Mouse (Mus musculus): ENCODE data around the gene Sh3bp1. TPM values are rescaled to one million over a fixed set of nuclear protein-coding genes. Genes with fewer than 3 reads are reported as not detected.
A peak's percentile ranks its signal among the peaks of the same experiment; 100 is the strongest.

Sh3bp1 gene
- total and polyA plus RNA-seq, 2 experiments from 2014 or later, result 6.4 to 9.8 TPM

DNA sequence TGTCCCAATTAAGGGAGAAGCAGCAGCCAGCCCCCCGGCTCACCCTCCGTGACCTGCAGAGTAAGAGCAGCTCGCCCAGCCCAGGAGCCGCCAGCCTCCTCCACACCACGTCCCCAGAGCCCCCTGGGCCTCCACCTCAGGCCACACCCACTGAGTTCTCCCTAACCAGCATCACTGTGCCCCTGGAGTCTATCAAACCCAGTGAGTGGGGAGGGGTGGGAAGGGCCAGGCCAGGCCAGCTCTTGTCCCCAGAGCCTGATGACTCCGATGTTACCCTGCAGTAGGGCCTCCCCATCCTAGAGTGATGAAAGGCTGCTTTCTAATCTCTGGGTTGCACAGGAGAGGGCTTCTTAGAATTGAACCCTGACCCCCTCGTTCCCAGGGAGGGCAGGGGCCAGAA is 7.1 kb upstream of the Sh3bp1 start:
- WGBS, result 34% methylated on average over 7 of the region's 7 CpGs
- no peak for DNase-seq (ENCODE audit: low spot score)
- H3K36me3 ChIP-seq (replicated peaks; ENCODE audit: control insufficient read depth, insufficient read depth, low read length), result peaks cover 62% of the 10 kb centered on the region

DNA sequence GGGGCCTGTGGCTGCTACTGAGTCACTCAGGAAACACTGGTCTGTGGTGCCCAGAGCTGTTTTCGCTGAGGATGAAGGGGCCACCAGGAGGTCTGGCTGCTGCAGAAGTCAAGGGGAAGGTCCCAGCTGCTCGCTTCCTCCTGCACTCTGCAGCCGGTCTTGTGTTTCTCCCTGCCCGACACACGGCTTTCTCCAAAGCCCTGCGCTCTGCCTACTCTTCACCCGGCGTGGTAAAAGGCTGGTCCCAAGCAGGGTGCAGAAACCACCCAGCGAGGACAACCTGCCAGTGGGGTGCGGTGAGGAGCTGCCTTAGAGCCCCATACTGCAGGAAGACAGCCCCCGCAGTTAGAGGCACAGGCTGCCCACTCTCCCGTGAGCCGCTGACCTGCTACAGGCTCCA is 4.8 kb upstream of the Sh3bp1 start:
- no peak for DNase-seq (ENCODE audit: low spot score)
- Histone ChIP-seq H3K27ac (ENCODE audit: low read depth) (peak overlapping the region; percentile 36; the same call in 1 of the 2 replicates), H3K9me3 (replicated peaks; ENCODE audit: control insufficient read depth, low read length) (no peaks in the 10 kb centered on the region), H3K9ac (replicated peaks; ENCODE audit: low read depth, low read length) (no peak overlapping the region), H3K27me3 (ENCODE audit: control insufficient read depth, insufficient read depth, low read length) (no peaks in the 10 kb centered on the region), H3K4me3 (ENCODE audit: low read depth, low read length) (no peak overlapping the region), H3K4me1 (ENCODE audit: control insufficient read depth, insufficient read depth) (peaks cover 19% of the 10 kb centered on the region), H3K4me2 (ENCODE audit: low read depth, low read length) (no peak overlapping the region), H3K36me3 (replicated peaks; ENCODE audit: control insufficient read depth, insufficient read depth, low read length) (peaks cover 39% of the 10 kb centered on the region)
- no peak for TF ChIP-seq EP300 (IDR thresholded peaks at IDR 0.05; ENCODE audit: low read depth)
- no peak for TF ChIP-seq CTCF (IDR thresholded peaks at IDR 0.05; ENCODE audit: low read depth)
- no peak for ATAC-seq (ENCODE audit: insufficient read depth, low read depth)
- WGBS, result 59% methylated on average over 13 of the region's 13 CpGs

More for the DNA sequence above, 7.1 kb upstream of the Sh3bp1 start:
- Histone ChIP-seq H3K4me3 (ENCODE audit: low read depth, low read length) (no peak overlapping the region), H3K4me2 (ENCODE audit: low read depth, low read length) (no peak overlapping the region), H3K9me3 (replicated peaks; ENCODE audit: control insufficient read depth, low read length) (no peaks in the 10 kb centered on the region), H3K4me1 (ENCODE audit: control insufficient read depth, insufficient read depth) (peaks cover 17% of the 10 kb centered on the region), H3K9ac (replicated peaks; ENCODE audit: low read depth, low read length) (no peak overlapping the region), H3K27me3 (ENCODE audit: control insufficient read depth, insufficient read depth, low read length) (no peaks in the 10 kb centered on the region), H3K27ac (ENCODE audit: low read depth) (no peak overlapping the region)
- no peak for ATAC-seq (ENCODE audit: insufficient read depth, low read depth)
- TF ChIP-seq EP300 (IDR thresholded peaks at IDR 0.05; ENCODE audit: low read depth), result no peak
- no peak for TF ChIP-seq CTCF (IDR thresholded peaks at IDR 0.05; ENCODE audit: low read depth)

DNA sequence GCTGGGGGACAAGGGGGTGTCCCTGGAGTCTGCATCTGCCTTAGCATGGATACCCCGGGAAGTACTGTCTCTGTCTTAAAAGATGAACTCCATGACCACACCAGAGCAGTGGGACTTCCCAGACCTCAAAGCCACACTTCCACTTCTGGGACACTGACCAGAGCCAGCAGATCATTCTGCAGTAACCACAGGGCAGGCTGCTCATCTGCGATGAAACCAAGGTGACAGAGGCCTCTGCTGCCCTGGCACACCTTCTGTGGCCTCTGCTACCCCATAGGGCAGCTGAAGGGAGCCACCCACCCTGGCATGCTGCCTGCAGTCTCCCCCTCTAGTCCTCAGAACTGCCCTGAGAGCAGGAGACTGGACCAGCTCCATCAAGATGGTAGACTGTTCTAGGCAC is 3.8 kb upstream of the Sh3bp1 start:
- DNase-seq (ENCODE audit: low spot score) (no peak), ATAC-seq (ENCODE audit: insufficient read depth, low read depth) (no peak)
- Histone ChIP-seq H3K9ac (replicated peaks; ENCODE audit: low read depth, low read length) (no peak overlapping the region), H3K27me3 (ENCODE audit: control insufficient read depth, insufficient read depth, low read length) (no peaks in the 10 kb centered on the region), H3K4me1 (ENCODE audit: control insufficient read depth, insufficient read depth) (peaks cover 26% of the 10 kb centered on the region), H3K4me2 (ENCODE audit: low read depth, low read length) (no peak overlapping the region), H3K36me3 (replicated peaks; ENCODE audit: control insufficient read depth, insufficient read depth, low read length) (peaks cover 33% of the 10 kb centered on the region), H3K4me3 (ENCODE audit: low read depth, low read length) (no peak overlapping the region), H3K9me3 (replicated peaks; ENCODE audit: control insufficient read depth, low read length) (no peaks in the 10 kb centered on the region), H3K27ac (ENCODE audit: low read depth) (no peak overlapping the region)
- TF ChIP-seq EP300 (IDR thresholded peaks at IDR 0.05; ENCODE audit: low read depth), result no peak
- WGBS, result 64% methylated on average over 2 of the region's 2 CpGs

DNA sequence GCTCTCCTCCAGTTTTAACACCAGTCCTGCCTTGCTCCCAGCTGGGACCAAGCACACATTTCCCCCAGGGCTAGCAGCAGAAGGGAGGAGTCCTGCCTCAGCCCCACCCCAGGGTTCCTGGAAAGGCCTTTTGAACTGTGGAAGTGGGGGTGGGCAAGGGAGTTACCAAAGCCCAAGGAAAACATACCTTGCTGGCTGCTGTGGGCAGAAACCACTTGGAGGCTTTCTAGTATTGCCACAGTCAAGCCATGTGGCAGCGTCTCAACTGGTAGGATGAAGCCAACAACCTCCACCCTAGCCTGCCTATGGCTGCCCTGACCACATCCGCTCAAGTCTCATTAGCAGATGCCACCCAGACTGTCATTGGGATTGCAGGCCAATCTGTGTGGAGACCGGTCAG is 3.4 kb upstream of the Sh3bp1 start:
- no peak overlapping the region for H3K4me3 ChIP-seq (ENCODE audit: low read depth, low read length)
- 88% methylated on average over 3 of the region's 3 CpGs for WGBS
- H3K9ac ChIP-seq (replicated peaks; ENCODE audit: low read depth, low read length), result no peak overlapping the region
- ATAC-seq (ENCODE audit: insufficient read depth, low read depth) (no peak), DNase-seq (ENCODE audit: low spot score) (no peak)
- H3K4me2 ChIP-seq (ENCODE audit: low read depth, low read length), result no peak overlapping the region
- no peak overlapping the region for H3K27ac ChIP-seq (ENCODE audit: low read depth)
- peaks cover 31% of the 10 kb centered on the region for H3K4me1 ChIP-seq (ENCODE audit: control insufficient read depth, insufficient read depth)
- TF ChIP-seq EP300 (IDR thresholded peaks at IDR 0.05; ENCODE audit: low read depth) (no peak), CTCF (IDR thresholded peaks at IDR 0.05; ENCODE audit: low read depth) (no peak)
- H3K9me3 ChIP-seq (replicated peaks; ENCODE audit: control insufficient read depth, low read length), result no peaks in the 10 kb centered on the region
- no peaks in the 10 kb centered on the region for H3K27me3 ChIP-seq (ENCODE audit: control insufficient read depth, insufficient read depth, low read length)
- H3K36me3 ChIP-seq (replicated peaks; ENCODE audit: control insufficient read depth, insufficient read depth, low read length), result peaks cover 28% of the 10 kb centered on the region

DNA sequence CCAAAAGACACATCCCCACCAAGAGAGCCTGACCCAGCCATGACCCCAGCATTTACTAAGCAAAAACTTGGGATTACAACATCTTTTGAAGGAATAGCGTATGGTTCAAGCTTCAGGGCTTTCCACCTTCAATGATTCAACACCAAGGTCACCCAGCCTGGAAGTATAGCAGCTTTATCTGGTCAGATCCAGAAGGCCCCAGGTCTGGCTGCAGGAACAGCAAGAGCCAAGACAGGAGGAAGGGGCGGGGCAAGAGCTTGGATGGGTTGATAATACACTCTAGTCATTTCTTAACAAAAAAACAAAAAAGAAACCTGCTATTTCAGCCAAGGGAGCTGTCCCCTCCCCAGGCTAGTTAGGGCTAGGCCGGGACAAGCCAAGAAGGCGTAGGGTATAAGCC is 2.1 kb upstream of the Sh3bp1 start:
- 83% methylated on average over 4 of the region's 4 CpGs for WGBS
- ATAC-seq (ENCODE audit: insufficient read depth, low read depth), result no peak
- H3K4me1 ChIP-seq (ENCODE audit: control insufficient read depth, insufficient read depth), result peaks cover 33% of the 10 kb centered on the region
- no peak for DNase-seq (ENCODE audit: low spot score)
- no peak overlapping the region for H3K9ac ChIP-seq (replicated peaks; ENCODE audit: low read depth, low read length)
- no peaks in the 10 kb centered on the region for H3K27me3 ChIP-seq (ENCODE audit: control insufficient read depth, insufficient read depth, low read length)
- TF ChIP-seq EP300 (IDR thresholded peaks at IDR 0.05; ENCODE audit: low read depth) (no peak), CTCF (IDR thresholded peaks at IDR 0.05; ENCODE audit: low read depth) (no peak)
- no peak overlapping the region for H3K4me3 ChIP-seq (ENCODE audit: low read depth, low read length)
- peaks cover 15% of the 10 kb centered on the region for H3K36me3 ChIP-seq (replicated peaks; ENCODE audit: control insufficient read depth, insufficient read depth, low read length)
- H3K4me2 ChIP-seq (ENCODE audit: low read depth, low read length), result no peak overlapping the region
- H3K27ac ChIP-seq (ENCODE audit: low read depth), result 0 out of 2 replicates have a peak overlapping the region, but pooled peaks have one; percentile 21
- no peaks in the 10 kb centered on the region for H3K9me3 ChIP-seq (replicated peaks; ENCODE audit: control insufficient read depth, low read length)

DNA sequence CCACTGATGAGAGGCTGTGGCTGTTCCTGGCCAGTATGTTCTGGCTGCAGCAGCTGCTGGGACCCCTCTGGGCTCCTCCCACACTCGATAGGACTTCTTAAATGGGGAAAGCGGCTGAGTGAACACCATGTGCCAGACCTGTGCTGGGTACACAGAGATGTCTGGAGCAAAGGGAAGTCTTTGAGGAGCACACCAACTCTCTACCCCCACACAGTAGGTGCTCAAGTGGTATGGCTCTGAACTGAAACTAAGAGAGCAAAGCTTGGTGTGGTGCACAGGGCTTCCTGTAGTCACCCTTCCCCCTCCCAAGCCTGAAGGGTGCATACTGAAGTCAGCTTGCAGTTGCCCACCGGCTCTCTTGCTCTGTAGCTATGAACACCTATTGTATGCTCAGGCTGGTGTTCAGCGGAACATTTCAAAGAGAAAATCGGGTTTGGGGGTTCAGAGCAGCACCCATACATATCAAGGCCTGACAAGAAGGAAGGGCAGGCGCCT is 1.0 kb upstream of the Sh3bp1 start:
- ATAC-seq (ENCODE audit: insufficient read depth, low read depth) (peak; percentile 19; the same call in 1 of the 2 replicates), DNase-seq (ENCODE audit: low spot score) (peak; percentile 35)
- 39% methylated on average over 6 of the region's 6 CpGs for WGBS
- Histone ChIP-seq H3K27me3 (ENCODE audit: control insufficient read depth, insufficient read depth, low read length) (no peaks in the 10 kb centered on the region), H3K4me2 (ENCODE audit: low read depth, low read length) (peak overlapping the region; percentile 95; the same call in 1 of the 2 replicates), H3K4me3 (ENCODE audit: low read depth, low read length) (no peak overlapping the region; the same call in 1 of the 2 replicates), H3K36me3 (replicated peaks; ENCODE audit: control insufficient read depth, insufficient read depth, low read length) (peaks cover 5% of the 10 kb centered on the region), H3K9me3 (replicated peaks; ENCODE audit: control insufficient read depth, low read length) (no peaks in the 10 kb centered on the region), H3K27ac (ENCODE audit: low read depth) (peak overlapping the region; percentile 21), H3K9ac (replicated peaks; ENCODE audit: low read depth, low read length) (no peak overlapping the region), H3K4me1 (ENCODE audit: control insufficient read depth, insufficient read depth) (peaks cover 33% of the 10 kb centered on the region)
- TF ChIP-seq EP300 (IDR thresholded peaks at IDR 0.05; ENCODE audit: low read depth), result no peak
- no peak for TF ChIP-seq CTCF (IDR thresholded peaks at IDR 0.05; ENCODE audit: low read depth)

All from heart, postnatal 0 days (tissue).